Mouse (Mus musculus) limb, embryonic 12.5 days (tissue): ENCODE measurements at regions not wholly inside any gene's neighbourhood (a gene's known extent, or its start where the extent isn't known, plus 50 kb on each side); places are given as distances from the start of the nearest gene placed in this dataset.

Experiments used
- ATAC-seq: fragments of 200-750 bp; cut with Nextera tagmentation; 2 replicates; pipeline ENCODE4 v1.8.0; 2017; ENCODE audit warnings: low read depth, moderate TSS enrichment; ENCODE audit not compliant: insufficient number of reproducible peaks, insufficient read depth, low FRiP score, low TSS enrichment
- H3K27ac ChIP-seq: fragments of 300-500 bp; sonication (generic); 2 replicates; pipeline ENCODE4 v1.5.1; 2016; ENCODE audit warnings: mild to moderate bottlenecking, moderate library complexity
- H3K27me3 ChIP-seq: fragments of 300-500 bp; sonication (generic); 2 replicates; pipeline ENCODE4 v1.6.1; 2016; ENCODE audit warnings: mild to moderate bottlenecking, moderate library complexity
- H3K36me3 ChIP-seq: fragments of 300-500 bp; sonication (generic); 2 replicates; pipeline ENCODE4 v1.6.1; 2016; ENCODE audit warnings: mild to moderate bottlenecking, moderate library complexity
- H3K4me1 ChIP-seq: fragments of 300-500 bp; sonication (generic); replicated peaks from 2 replicates; pipeline ENCODE4 v1.6.1; 2016
- H3K4me2 ChIP-seq: fragments of 300-500 bp; sonication (generic); 2 replicates; pipeline ENCODE4 v1.6.1; 2016; ENCODE audit warnings: mild to moderate bottlenecking, moderate library complexity
- H3K4me3 ChIP-seq: fragments of 300-500 bp; sonication (generic); replicated peaks from 2 replicates; pipeline ENCODE4 v1.5.1; 2016; ENCODE audit warnings: mild to moderate bottlenecking
- H3K9ac ChIP-seq: fragments of 300-500 bp; sonication (generic); replicated peaks from 2 replicates; pipeline ENCODE4 v1.6.1; 2016; ENCODE audit warnings: mild to moderate bottlenecking, moderate library complexity
- H3K9me3 ChIP-seq: fragments of 300-500 bp; sonication (generic); 2 replicates; pipeline ENCODE4 v1.6.1; 2016; ENCODE audit warnings: mild to moderate bottlenecking, moderate library complexity
- WGBS: fragments of 180-500 bp; shearing (Covaris S2); methylation state at CpG from one replicate; pipeline ENCODE4 v1.1.7; 2016; 5-methylcytosine and 5-hydroxymethylcytosine counted together

DNA sequence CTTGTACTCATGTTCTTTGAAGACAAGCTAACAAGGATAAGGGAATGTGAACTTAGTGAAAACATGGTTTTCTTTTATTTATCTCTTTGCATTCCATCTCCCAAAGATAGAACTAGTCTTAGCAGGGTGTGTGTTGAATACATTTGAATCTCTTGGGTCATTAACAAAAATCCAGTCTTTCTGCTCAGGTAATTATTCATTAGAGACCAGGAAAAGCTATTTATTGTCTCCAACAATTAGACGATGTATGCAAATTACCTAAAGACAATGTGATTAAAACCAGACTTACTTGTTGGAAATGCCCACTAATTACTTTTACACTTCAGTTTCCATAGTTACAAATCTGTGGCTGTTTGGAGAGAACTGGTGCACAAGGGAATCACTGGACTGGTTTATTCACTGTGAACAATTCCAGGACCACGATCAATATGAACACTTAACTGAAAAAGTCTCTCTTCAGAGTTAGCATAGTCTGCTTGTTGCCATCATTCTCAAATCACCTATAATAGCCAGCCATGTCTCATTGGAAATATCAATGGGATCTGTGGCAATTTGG, 584.4 kb downstream of the Mettl4 start:
- no peaks in the 10 kb centered on the region for H3K36me3 ChIP-seq
- ATAC-seq, result no peak
- WGBS, result 61% methylated on average over 2 of the region's 2 CpGs
- H3K9me3 ChIP-seq, result no peaks in the 10 kb centered on the region
- H3K27ac ChIP-seq, result no peak overlapping the region
- no peak overlapping the region for H3K4me2 ChIP-seq
- no peak overlapping the region for H3K9ac ChIP-seq
- no peak overlapping the region for H3K4me3 ChIP-seq
- no peaks in the 10 kb centered on the region for H3K27me3 ChIP-seq
- H3K4me1 ChIP-seq, result no peaks in the 10 kb centered on the region

- Histone ChIP-seq H3K27me3 (no peaks in the 10 kb centered on the region), H3K36me3 (no peaks in the 10 kb centered on the region), H3K4me2 (no peak overlapping the region), H3K9ac (no peak overlapping the region), H3K4me1 (no peaks in the 10 kb centered on the region), H3K9me3 (no peaks in the 10 kb centered on the region), H3K27ac (no peak overlapping the region), H3K4me3 (no peak overlapping the region)
- ATAC-seq, result no peak
These were observed 605.5 kb downstream of the Mettl4 start for GRCm38 (mm10) chr17:94144298-94144697.

DNA sequence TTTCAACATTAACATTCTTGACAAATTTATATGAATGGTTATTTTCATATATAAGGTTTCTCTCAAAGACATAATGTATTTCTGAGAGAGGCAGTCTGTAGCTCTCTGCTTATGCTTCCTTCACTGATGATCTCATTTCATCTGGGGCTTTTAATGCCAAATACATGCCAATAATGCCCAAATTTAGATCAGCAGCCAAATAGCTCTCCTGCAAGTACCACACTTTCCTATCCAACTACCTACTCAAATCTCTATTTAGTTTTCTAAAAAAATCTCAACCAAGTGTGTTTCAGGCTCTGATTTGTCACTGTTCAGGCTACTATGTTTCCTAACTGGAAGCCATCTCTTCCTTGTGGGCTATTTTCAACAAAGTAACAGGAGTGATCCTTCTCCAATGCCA, 616.6 kb downstream of the Mettl4 start:
- no peak overlapping the region for H3K27ac ChIP-seq
- no peak for ATAC-seq
- H3K36me3 ChIP-seq, result no peaks in the 10 kb centered on the region
- no peaks in the 10 kb centered on the region for H3K4me1 ChIP-seq
- H3K27me3 ChIP-seq, result no peaks in the 10 kb centered on the region
- H3K9me3 ChIP-seq, result no peaks in the 10 kb centered on the region
- H3K4me2 ChIP-seq, result no peak overlapping the region
- no peak overlapping the region for H3K9ac ChIP-seq
- no peak overlapping the region for H3K4me3 ChIP-seq

DNA sequence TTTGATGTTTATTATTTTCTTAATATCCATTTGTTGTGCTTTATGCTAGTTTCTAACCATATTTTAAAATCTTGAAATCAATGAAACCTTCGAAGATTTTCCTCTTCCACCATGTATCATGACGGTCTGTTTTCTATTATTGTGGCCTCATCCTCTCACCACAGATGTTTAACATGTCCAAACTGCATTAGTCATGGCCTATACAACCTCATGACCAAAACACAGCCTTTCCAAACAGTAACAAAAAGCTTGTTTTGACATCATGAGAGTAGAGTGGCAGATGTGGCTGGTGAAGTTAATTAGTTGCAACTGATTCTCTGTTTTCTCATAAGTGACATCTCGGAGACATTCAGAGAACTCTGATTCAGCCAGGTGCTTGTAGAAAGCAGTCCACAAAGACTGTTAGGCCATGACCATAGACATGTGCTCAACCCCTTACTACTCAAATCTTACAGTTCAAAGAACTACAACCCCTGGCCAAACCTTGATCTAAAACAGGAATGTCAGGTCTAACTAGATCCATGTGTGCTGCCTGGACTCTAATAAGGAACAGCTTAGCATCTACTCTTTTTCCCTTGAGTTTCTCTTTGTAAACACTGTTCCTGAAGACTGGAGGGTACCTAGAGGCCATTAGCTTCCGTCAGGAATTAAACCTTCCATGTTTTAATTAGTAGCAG, 655.7 kb downstream of the Mettl4 start:
- no peak overlapping the region for H3K4me3 ChIP-seq
- H3K27me3 ChIP-seq, result no peaks in the 10 kb centered on the region
- H3K36me3 ChIP-seq, result no peaks in the 10 kb centered on the region
- 0 out of 2 replicates have a peak overlapping the region, but pooled peaks have one; percentile 41 for H3K27ac ChIP-seq
- no peak for ATAC-seq
- no peaks in the 10 kb centered on the region; the same call in 1 of the 2 replicates for H3K4me1 ChIP-seq
- no peak overlapping the region for H3K4me2 ChIP-seq
- no peak overlapping the region for H3K9ac ChIP-seq
- WGBS, result 23% methylated on average over 4 of the region's 4 CpGs
- H3K9me3 ChIP-seq, result no peaks in the 10 kb centered on the region

DNA sequence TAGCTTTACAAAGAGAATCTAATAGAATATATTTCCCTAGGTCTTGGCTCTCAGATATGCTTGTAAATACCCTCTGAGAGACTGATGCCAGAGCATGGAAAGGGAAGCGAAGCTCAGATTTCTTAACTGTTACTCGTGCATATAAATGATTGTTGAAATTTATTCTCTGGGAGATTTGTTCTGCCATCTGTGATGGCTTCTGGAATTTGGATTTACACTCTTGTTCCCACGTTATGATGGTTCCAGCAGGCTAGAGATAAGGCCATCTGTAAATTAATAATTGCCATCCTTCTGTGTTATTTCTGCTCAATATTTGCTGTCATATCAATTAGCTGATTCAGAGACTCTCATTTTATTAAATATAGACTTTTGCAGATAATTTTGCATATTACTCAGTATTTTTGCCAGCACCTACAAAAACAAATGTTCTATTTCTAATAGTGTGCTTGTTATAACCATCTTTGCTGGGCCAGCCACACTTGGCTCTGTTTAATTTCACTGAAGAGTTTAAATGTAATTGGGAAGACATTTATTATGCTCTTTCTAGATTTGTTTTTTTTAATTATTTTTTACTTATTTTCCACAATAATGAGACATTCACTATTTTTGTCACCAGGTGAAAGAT, 695.3 kb downstream of the Mettl4 start:
- Histone ChIP-seq H3K9ac (no peak overlapping the region), H3K4me3 (no peak overlapping the region), H3K4me2 (no peak overlapping the region), H3K36me3 (no peaks in the 10 kb centered on the region), H3K27me3 (no peaks in the 10 kb centered on the region), H3K27ac (no peak overlapping the region), H3K9me3 (no peaks in the 10 kb centered on the region), H3K4me1 (no peaks in the 10 kb centered on the region)
- WGBS, result 76% methylated on average over 3 of the region's 3 CpGs
- ATAC-seq, result no peak

- 0 out of 2 replicates have a peak, but pooled peaks have one; percentile 52 for ATAC-seq
- H3K27ac ChIP-seq, result no peak overlapping the region
- no peak overlapping the region for H3K4me3 ChIP-seq
- no peak overlapping the region for H3K9ac ChIP-seq
- 89% methylated on average over 2 of the region's 2 CpGs for WGBS
- no peak overlapping the region for H3K4me2 ChIP-seq
- H3K36me3 ChIP-seq, result no peaks in the 10 kb centered on the region
- H3K4me1 ChIP-seq, result no peaks in the 10 kb centered on the region
- no peaks in the 10 kb centered on the region for H3K27me3 ChIP-seq
- H3K9me3 ChIP-seq, result no peaks in the 10 kb centered on the region
These were observed 701.3 kb downstream of the Mettl4 start for GRCm38 (mm10) chr17:94048475-94048874.

GRCm38 (mm10) chr17:94038221-94038620, 711.6 kb downstream of the Mettl4 start:
- Histone ChIP-seq H3K4me3 (no peak overlapping the region), H3K9me3 (no peaks in the 10 kb centered on the region), H3K9ac (no peak overlapping the region), H3K27me3 (no peaks in the 10 kb centered on the region), H3K36me3 (no peaks in the 10 kb centered on the region), H3K4me2 (no peak overlapping the region), H3K4me1 (no peaks in the 10 kb centered on the region), H3K27ac (no peak overlapping the region)
- no peak for ATAC-seq
- WGBS, result 94% methylated on average over 5 of the region's 5 CpGs

- WGBS, result 90% methylated on average over 2 of the region's 2 CpGs
- Histone ChIP-seq H3K36me3 (no peaks in the 10 kb centered on the region), H3K27me3 (no peaks in the 10 kb centered on the region), H3K4me2 (no peak overlapping the region), H3K4me3 (no peak overlapping the region), H3K27ac (no peak overlapping the region), H3K4me1 (no peaks in the 10 kb centered on the region; the same call in 1 of the 2 replicates), H3K9me3 (no peaks in the 10 kb centered on the region), H3K9ac (no peak overlapping the region)
- no peak for ATAC-seq
These were observed 737.4 kb downstream of the Mettl4 start for GRCm38 (mm10) chr17:94012386-94012785.

DNA sequence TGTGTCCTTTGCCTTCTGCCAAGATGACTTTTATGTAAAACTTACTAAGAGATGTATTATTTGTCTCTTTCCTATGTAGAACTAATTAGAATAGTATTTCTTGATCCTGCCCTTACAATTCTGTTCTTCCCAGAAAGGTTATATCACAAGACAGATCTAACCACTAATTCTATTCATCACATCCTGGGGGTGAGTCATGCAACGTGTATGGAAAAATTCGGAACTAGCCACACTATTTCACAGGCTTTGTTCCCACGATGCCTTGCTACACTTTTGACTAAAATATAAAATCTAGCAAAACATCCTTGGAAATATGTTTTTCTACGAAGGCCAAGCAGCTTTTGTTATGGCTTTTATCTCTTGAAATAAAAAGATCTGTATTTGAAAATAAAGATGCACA, 747.7 kb downstream of the Mettl4 start:
- WGBS, result 81% methylated on average over 4 of the region's 4 CpGs
- Histone ChIP-seq H3K27ac (no peak overlapping the region), H3K36me3 (no peaks in the 10 kb centered on the region), H3K4me2 (no peak overlapping the region), H3K27me3 (no peaks in the 10 kb centered on the region), H3K9ac (no peak overlapping the region), H3K9me3 (no peaks in the 10 kb centered on the region), H3K4me3 (no peak overlapping the region), H3K4me1 (no peaks in the 10 kb centered on the region)
- ATAC-seq, result no peak

DNA sequence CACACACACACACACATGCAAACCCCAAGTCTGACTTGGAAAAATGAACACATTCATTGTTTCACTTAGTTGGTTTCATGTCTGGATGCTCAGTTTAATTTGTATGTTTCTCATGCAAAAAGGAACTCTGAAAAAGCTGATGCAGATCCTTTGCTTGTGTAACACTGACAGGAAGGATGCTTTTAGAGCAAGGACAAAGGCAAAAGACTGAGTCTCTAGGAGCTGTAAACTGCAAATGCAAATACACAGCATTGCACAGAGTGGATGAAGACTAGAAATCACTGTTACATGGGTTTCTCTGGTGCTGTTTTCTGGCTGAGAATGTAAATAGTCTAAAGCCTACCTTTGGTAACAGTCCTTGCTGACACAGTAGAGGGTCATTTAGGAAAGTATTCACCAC, 748.3 kb downstream of the Mettl4 start:
- Histone ChIP-seq H3K4me2 (no peak overlapping the region), H3K27me3 (no peaks in the 10 kb centered on the region), H3K36me3 (no peaks in the 10 kb centered on the region), H3K27ac (no peak overlapping the region), H3K9ac (no peak overlapping the region), H3K9me3 (no peaks in the 10 kb centered on the region), H3K4me3 (no peak overlapping the region), H3K4me1 (no peaks in the 10 kb centered on the region)
- no peak for ATAC-seq

- Histone ChIP-seq H3K27ac (no peak overlapping the region), H3K4me3 (no peak overlapping the region), H3K27me3 (no peaks in the 10 kb centered on the region), H3K9me3 (no peaks in the 10 kb centered on the region), H3K4me1 (no peaks in the 10 kb centered on the region), H3K36me3 (no peaks in the 10 kb centered on the region), H3K9ac (no peak overlapping the region), H3K4me2 (no peak overlapping the region)
- 91% methylated on average over 2 of the region's 2 CpGs for WGBS
- ATAC-seq, result no peak
These were observed 762.9 kb downstream of the Mettl4 start for GRCm38 (mm10) chr17:93986932-93987331.
